In genomic region chr17:55957726-55958583, GRCm38 (mm10) we compare ENCODE assay signal across 8 mouse cellular contexts. TPM values are rescaled to one million over a fixed set of nuclear protein-coding genes. Genes with fewer than 3 reads are reported as not detected.
DNase-seq lines count a peak whose midpoint lies in the region; ATAC-seq and TF ChIP-seq lines count a peak whose summit lies in the region.

No protein-coding gene starts in this region.

- peak overlapping the region; percentile 46 for H3K9ac ChIP-seq in kidney, embryonic 15.5 days
- peak overlapping the region; percentile 72 for H3K9ac ChIP-seq in heart, embryonic 16.5 days (ENCODE audit: low read length)
- H3K9ac ChIP-seq in midbrain, embryonic 11.5 days (ENCODE audit: low read length), result peak overlapping the region; percentile 76

- no peak for TF ChIP-seq CTCF in bone marrow macrophage, adult 2 months (IDR thresholded peaks at IDR 0.05; ENCODE audit: low read depth, low read length)

- WGBS in kidney, embryonic 15.5 days, result 70% methylated on average over 13 of the region's 13 CpGs
- WGBS in heart, embryonic 16.5 days, result 74% methylated on average over 13 of the region's 13 CpGs
- WGBS in midbrain, embryonic 11.5 days, result 82% methylated on average over 13 of the region's 13 CpGs

- peak overlapping the region; percentile 98 for H3K27ac ChIP-seq in kidney, embryonic 15.5 days
- peak overlapping the region; percentile 95 for H3K27ac ChIP-seq in bone marrow macrophage, adult 2 months (ENCODE audit: insufficient read depth, low read depth, low read length)
- peak overlapping the region; percentile 98 for H3K27ac ChIP-seq in heart, embryonic 16.5 days (ENCODE audit: low read length)
- no peak overlapping the region; the same call in 1 of the 2 replicates for H3K27ac ChIP-seq in midbrain, embryonic 11.5 days (ENCODE audit: low read depth, low read length)

- peaks cover 21% of the 10 kb centered on the region for H3K27me3 ChIP-seq in kidney, embryonic 15.5 days
- peaks cover 22% of the 10 kb centered on the region for H3K27me3 ChIP-seq in heart, embryonic 16.5 days (ENCODE audit: control insufficient read depth, insufficient read depth, low read length)
- H3K27me3 ChIP-seq in midbrain, embryonic 11.5 days (ENCODE audit: control insufficient read depth, insufficient read depth, low read length), result no peaks in the 10 kb centered on the region

- H3K4me1 ChIP-seq in kidney, embryonic 15.5 days, result peaks cover 36% of the 10 kb centered on the region
- H3K4me1 ChIP-seq in bone marrow macrophage, adult 2 months (ENCODE audit: control insufficient read depth, insufficient read depth, low read length), result peaks cover 38% of the 10 kb centered on the region
- H3K4me1 ChIP-seq in heart, embryonic 16.5 days (ENCODE audit: control insufficient read depth, insufficient read depth, low read length), result peaks cover 14% of the 10 kb centered on the region
- H3K4me1 ChIP-seq in midbrain, embryonic 11.5 days (ENCODE audit: control insufficient read depth, insufficient read depth, low read length), result peaks cover 18% of the 10 kb centered on the region

- H3K4me3 ChIP-seq in kidney, embryonic 15.5 days (replicated peaks), result peak overlapping the region; percentile 59
- peak overlapping the region; percentile 88 for H3K4me3 ChIP-seq in bone marrow macrophage, adult 2 months (ENCODE audit: insufficient read depth, low read length)
- peak overlapping the region; percentile 73 for H3K4me3 ChIP-seq in heart, embryonic 16.5 days (ENCODE audit: low read length)
- H3K4me3 ChIP-seq in midbrain, embryonic 11.5 days (ENCODE audit: low read depth, low read length), result peak overlapping the region; percentile 56

- no peaks in the 10 kb centered on the region for H3K9me3 ChIP-seq in kidney, embryonic 15.5 days (replicated peaks)
- no peaks in the 10 kb centered on the region for H3K9me3 ChIP-seq in heart, embryonic 16.5 days (replicated peaks; ENCODE audit: control insufficient read depth, low read length)
- no peaks in the 10 kb centered on the region for H3K9me3 ChIP-seq in midbrain, embryonic 11.5 days (ENCODE audit: control insufficient read depth, low read length)

- no peak for TF ChIP-seq POLR2A in bone marrow macrophage, adult 2 months (IDR thresholded peaks at IDR 0.05; ENCODE audit: borderline replicate concordance, low read depth, low read length)

- no peak for ATAC-seq in kidney, embryonic 15.5 days (replicated peaks; ENCODE audit: low FRiP score)
- no peak for ATAC-seq in heart, embryonic 16.5 days (replicated peaks; ENCODE audit: extremely low read depth, insufficient read depth, low FRiP score)
- ATAC-seq in midbrain, embryonic 11.5 days (ENCODE audit: low FRiP score), result no peak
- no peak for ATAC-seq in megakaryocyte progenitor cell, adult 5-6 weeks (replicated peaks; ENCODE audit: poor library complexity)

- H3K4me2 ChIP-seq in kidney, embryonic 15.5 days, result peak overlapping the region; percentile 68
- H3K4me2 ChIP-seq in heart, embryonic 16.5 days (ENCODE audit: low read depth, low read length), result peak overlapping the region; percentile 66
- peak overlapping the region; percentile 74 for H3K4me2 ChIP-seq in midbrain, embryonic 11.5 days

- DNase-seq in kidney, postnatal 4 days, result no peak
- DNase-seq in midbrain, embryonic 11.5 days (ENCODE audit: low spot score, missing footprints), result no peak
- no peak for DNase-seq in retina, postnatal 1 day
- DNase-seq in ovary, postnatal 36 days (ENCODE audit: low spot score), result no peak

- H3K36me3 ChIP-seq in kidney, embryonic 15.5 days, result peaks cover 24% of the 10 kb centered on the region
- H3K36me3 ChIP-seq in heart, embryonic 16.5 days (ENCODE audit: control insufficient read depth, insufficient read depth), result peaks cover 11% of the 10 kb centered on the region
- H3K36me3 ChIP-seq in midbrain, embryonic 11.5 days (ENCODE audit: control insufficient read depth, insufficient read depth, low read length), result no peaks in the 10 kb centered on the region

RNA-seq across cellular contexts. Expression of gene Yju2, which starts 0.9 kb away (rescaled TPM):
- 27.4 and 27.5 TPM in 2 replicates for polyA plus RNA-seq in kidney, embryonic 15.5 days (2015; fragmentation: Nextera tagmentation; extraction: Ambion mirVana)
- 10.9 and 15.3 TPM in 2 replicates for polyA plus RNA-seq in bone marrow macrophage, adult 2 months (2012; ENCODE audit: insufficient read depth, insufficient read length, missing spikeins)
- polyA plus RNA-seq in heart, embryonic 16.5 days (2015; fragmentation: Nextera tagmentation; extraction: Ambion mirVana), result 18.4 and 19.3 TPM in 2 replicates
- 21.3 and 24.4 TPM in 2 replicates for polyA plus RNA-seq in midbrain, embryonic 11.5 days (2014; fragmentation: Nextera tagmentation; extraction: Ambion mirVana)
- total RNA-seq in megakaryocyte progenitor cell, adult 5-6 weeks (2015), result 7.4 and 11.0 TPM in 2 replicates
- total RNA-seq in megakaryocyte progenitor cell, adult 5-6 weeks (2017), result 21.8 and 23.3 TPM in 2 replicates

RNA-seq across cellular contexts. Expression of gene Ebi3, which starts 5.5 kb away (rescaled TPM):
- polyA plus RNA-seq in kidney, embryonic 15.5 days (2015; fragmentation: Nextera tagmentation; extraction: Ambion mirVana), result 1.8 and 2.4 TPM in 2 replicates
- 190 and 214 TPM in 2 replicates for polyA plus RNA-seq in bone marrow macrophage, adult 2 months (2012; ENCODE audit: insufficient read depth, insufficient read length, missing spikeins)
- polyA plus RNA-seq in heart, embryonic 16.5 days (2015; fragmentation: Nextera tagmentation; extraction: Ambion mirVana), result 1.4 and 1.7 TPM in 2 replicates
- 2.1 and 2.7 TPM in 2 replicates for polyA plus RNA-seq in midbrain, embryonic 11.5 days (2014; fragmentation: Nextera tagmentation; extraction: Ambion mirVana)
- total RNA-seq in megakaryocyte progenitor cell, adult 5-6 weeks (2015), result 14.4 and 20.5 TPM in 2 replicates
- total RNA-seq in megakaryocyte progenitor cell, adult 5-6 weeks (2017), result 13.8 and 17.7 TPM in 2 replicates

RNA-seq across cellular contexts. Expression of gene Zfp119b, which starts 8.7 kb away (rescaled TPM):
- polyA plus RNA-seq in kidney, embryonic 15.5 days (2015; fragmentation: Nextera tagmentation; extraction: Ambion mirVana), result 5.5 and 5.7 TPM in 2 replicates
- 5.7 and 7.9 TPM in 2 replicates for polyA plus RNA-seq in bone marrow macrophage, adult 2 months (2012; ENCODE audit: insufficient read depth, insufficient read length, missing spikeins)
- 4.9 and 6.5 TPM in 2 replicates for polyA plus RNA-seq in heart, embryonic 16.5 days (2015; fragmentation: Nextera tagmentation; extraction: Ambion mirVana)
- 6.3 and 6.7 TPM in 2 replicates for polyA plus RNA-seq in midbrain, embryonic 11.5 days (2014; fragmentation: Nextera tagmentation; extraction: Ambion mirVana)
- total RNA-seq in megakaryocyte progenitor cell, adult 5-6 weeks (2015), result 3.8 and 5.5 TPM in 2 replicates
- 4.8 and 5.2 TPM in 2 replicates for total RNA-seq in megakaryocyte progenitor cell, adult 5-6 weeks (2017)

RNA-seq across cellular contexts. Expression of gene Shd, which starts 12.3 kb away (rescaled TPM):
- 28.8 and 30.1 TPM in 2 replicates for polyA plus RNA-seq in kidney, embryonic 15.5 days (2015; fragmentation: Nextera tagmentation; extraction: Ambion mirVana)
- not detected in 2 replicates for polyA plus RNA-seq in bone marrow macrophage, adult 2 months (2012; ENCODE audit: insufficient read depth, insufficient read length, missing spikeins)
- 6.6 and 6.9 TPM in 2 replicates for polyA plus RNA-seq in heart, embryonic 16.5 days (2015; fragmentation: Nextera tagmentation; extraction: Ambion mirVana)
- polyA plus RNA-seq in midbrain, embryonic 11.5 days (2014; fragmentation: Nextera tagmentation; extraction: Ambion mirVana), result 81.9 and 89.1 TPM in 2 replicates
- 0.39 and 0.98 TPM in 2 replicates for total RNA-seq in megakaryocyte progenitor cell, adult 5-6 weeks (2015)
- total RNA-seq in megakaryocyte progenitor cell, adult 5-6 weeks (2017), result not detected in 2 replicates

RNA-seq across cellular contexts. Expression of gene Fsd1, which starts 28.4 kb away (rescaled TPM):
- polyA plus RNA-seq in kidney, embryonic 15.5 days (2015; fragmentation: Nextera tagmentation; extraction: Ambion mirVana), result 19.7 and 21.7 TPM in 2 replicates
- polyA plus RNA-seq in bone marrow macrophage, adult 2 months (2012; ENCODE audit: insufficient read depth, insufficient read length, missing spikeins), result not detected in 2 replicates
- polyA plus RNA-seq in heart, embryonic 16.5 days (2015; fragmentation: Nextera tagmentation; extraction: Ambion mirVana), result 2.3 and 3.5 TPM in 2 replicates
- 61.2 and 65.6 TPM in 2 replicates for polyA plus RNA-seq in midbrain, embryonic 11.5 days (2014; fragmentation: Nextera tagmentation; extraction: Ambion mirVana)
- total RNA-seq in megakaryocyte progenitor cell, adult 5-6 weeks (2015), result not detected in 2 replicates
- not detected in 2 replicates for total RNA-seq in megakaryocyte progenitor cell, adult 5-6 weeks (2017)

Comparison
In these comparisons a context has a peak if more than half of its experiments do, and no peak if none do; other contexts are left out.
1. RNA of gene Ebi3, which starts 5.5 kb away (polyA plus RNA-seq): 190 to 214 TPM in bone marrow macrophage, adult 2 months; 2.1 to 2.7 TPM in midbrain, embryonic 11.5 days, 1.8 to 2.4 TPM in kidney, embryonic 15.5 days and 1.4 to 1.7 TPM in heart, embryonic 16.5 days; every median in the first group is over 10 times any median in the second.
2. Peak in every context shown above with its lines, with median percentiles within 50 percentile points of each other: H3K4me2 ChIP-seq, H3K4me3 ChIP-seq and H3K9ac ChIP-seq.